8 mouse cellular contexts compared by ENCODE assay signal in the genomic region with DNA sequence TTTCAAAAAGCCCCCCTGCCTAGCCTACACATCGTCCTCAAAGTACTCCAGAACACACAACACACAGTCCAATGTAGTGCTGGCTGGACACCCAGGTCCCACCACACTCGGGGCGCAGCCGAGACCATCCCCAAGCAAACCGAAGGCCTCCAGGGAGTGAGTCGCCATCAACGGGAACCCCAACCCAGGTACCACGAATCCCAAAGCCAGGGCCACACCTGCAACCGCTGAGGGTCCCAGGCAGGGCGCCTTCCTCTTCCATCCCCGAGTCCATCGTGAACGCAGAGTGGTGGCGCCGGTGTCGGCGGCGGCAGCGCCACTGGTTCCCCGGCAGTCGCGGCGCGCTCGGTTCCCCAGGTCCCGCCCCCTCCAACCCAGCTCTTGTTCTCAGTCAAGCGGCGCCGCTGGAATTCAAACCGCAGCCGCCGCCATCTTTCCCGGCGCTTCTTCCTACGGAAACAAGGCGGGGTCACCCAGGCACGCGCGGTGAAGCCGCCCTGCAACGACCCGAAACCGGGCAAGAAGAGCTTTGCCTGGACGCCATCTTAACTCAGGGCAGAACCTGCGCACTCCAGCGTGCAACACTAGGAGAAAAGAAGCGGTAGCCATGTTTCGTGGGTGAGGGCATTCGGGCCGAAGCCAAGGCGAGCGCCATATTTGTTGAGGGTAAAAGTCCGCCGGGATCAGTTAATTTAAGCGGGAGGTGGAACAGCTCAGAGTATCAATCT. TPM values are rescaled to one million over a fixed set of nuclear protein-coding genes. Genes with fewer than 3 reads are reported as not detected.
DNase-seq lines count a peak whose midpoint lies in the region; ATAC-seq lines count a peak whose summit lies in the region.

Gene Cdk5rap2 (minus strand): TSS at position 450 of the 728 bp plus-strand sequence.

- peak within 1 kb of the TSS; percentile 89 for H3K9ac ChIP-seq in lung, embryonic 16.5 days (ENCODE audit: low read length)

- H3K27me3 ChIP-seq in lung, embryonic 16.5 days (ENCODE audit: control insufficient read depth, insufficient read depth, low read depth, low read length) = no peaks in the 10 kb centered on the region

- WGBS in lung, embryonic 16.5 days = under 1% methylated on average over 50 of the region's 55 CpGs

- peaks cover 13% of the 10 kb centered on the region; the same call in 1 of the 2 replicates for H3K4me1 ChIP-seq in lung, embryonic 16.5 days (replicated peaks; ENCODE audit: control insufficient read depth, insufficient read depth, low read length)

- peak; percentile 98 to 99 for ATAC-seq in hematopoietic stem cell, adult 5-6 weeks (replicated peaks in 1 of 2; ENCODE audit: insufficient read depth in 1 of 2, low FRiP score in 2 of 2, low TSS enrichment in 1 of 2, low read depth in 1 of 2, poor library complexity in 2 of 2, severe bottlenecking in 2 of 2)
- peak; percentile 99 for ATAC-seq in lung, embryonic 16.5 days (ENCODE audit: low read depth)

- H3K4me3 ChIP-seq in lung, embryonic 16.5 days (ENCODE audit: low read length) = peak within 1 kb of the TSS; percentile 89

- H3K4me2 ChIP-seq in lung, embryonic 16.5 days (ENCODE audit: low read depth, low read length) = peak within 1 kb of the TSS; percentile 80

- peak; percentile 96 for DNase-seq in MEL-GATA-1-ER (ENCODE audit: extremely low read depth, low read depth)
- DNase-seq in cerebellum, adult 8-10 months = peak; percentile 95
- peak; percentile 98 for DNase-seq in forelimb bud, embryonic 11.5 days (ENCODE audit: low read depth, low spot score)
- DNase-seq in layer of hippocampus, adult 9-10 months (ENCODE audit: low spot score) = peak; percentile 89
- DNase-seq in ovary, postnatal 10 days (ENCODE audit: low spot score) = peak; percentile 87
- peak; percentile 94 for DNase-seq in thymus, postnatal 10 days (ENCODE audit: low spot score in 2 of 2)

- no peaks in the 10 kb centered on the region for H3K9me3 ChIP-seq in lung, embryonic 16.5 days (ENCODE audit: control insufficient read depth, low read length)

- H3K27ac ChIP-seq in lung, embryonic 16.5 days (ENCODE audit: low read length) = peak within 1 kb of the TSS; percentile 54

- H3K36me3 ChIP-seq in lung, embryonic 16.5 days (ENCODE audit: control insufficient read depth, insufficient read depth, low read length) = no peaks in the 10 kb centered on the region

RNA-seq across cellular contexts. Expression of gene Cdk5rap2, which starts in this region (rescaled TPM):
- total RNA-seq in hematopoietic stem cell, adult 5-6 weeks (2017) = 23.9 and 29.3 TPM in 2 replicates
- polyA plus RNA-seq in lung, embryonic 16.5 days (2015; fragmentation: Nextera tagmentation; extraction: Ambion mirVana) = 16.2 and 21.9 TPM in 2 replicates

Comparison
In these comparisons a context has a peak if more than half of its experiments do, and no peak if none do; other contexts are left out.
1. Peak in every context shown above with its lines: DNase-seq, ATAC-seq, H3K4me3 ChIP-seq and H3K27ac ChIP-seq.